Mouse (Mus musculus): ENCODE data around the gene Olfr462.

The Olfr462 gene

DNA sequence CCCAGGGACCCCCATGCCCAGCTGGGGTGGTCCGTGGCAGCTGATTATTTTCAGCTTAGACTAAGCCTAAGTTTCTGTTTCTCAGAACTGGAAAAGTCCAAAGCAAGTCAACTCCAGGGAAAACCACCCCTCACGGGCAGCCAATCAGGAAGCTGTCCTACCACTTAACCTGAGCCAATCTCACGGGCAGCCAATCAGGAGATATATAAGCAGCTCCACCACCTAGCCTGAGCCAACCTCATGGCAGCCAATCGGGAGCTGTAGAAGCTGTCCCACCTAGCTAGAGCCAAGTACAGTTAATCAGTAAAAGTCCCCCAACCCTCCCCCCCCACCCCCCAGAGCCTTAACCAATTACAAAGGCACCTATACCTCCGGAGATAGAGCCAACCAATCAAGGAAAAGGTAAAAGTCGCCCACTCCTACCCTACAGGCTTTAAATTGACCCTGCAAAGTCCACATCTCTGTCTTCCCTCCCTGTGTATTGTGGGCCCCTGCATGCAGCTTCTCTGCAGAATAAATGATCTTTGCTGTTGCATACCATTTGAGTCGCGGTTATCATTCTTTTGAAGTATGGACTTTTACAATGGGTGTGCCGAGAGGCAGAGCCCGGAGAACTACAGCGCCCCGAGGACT, 45.0 kb downstream of the Olfr462 start:
- DNase-seq = no peak

DNA sequence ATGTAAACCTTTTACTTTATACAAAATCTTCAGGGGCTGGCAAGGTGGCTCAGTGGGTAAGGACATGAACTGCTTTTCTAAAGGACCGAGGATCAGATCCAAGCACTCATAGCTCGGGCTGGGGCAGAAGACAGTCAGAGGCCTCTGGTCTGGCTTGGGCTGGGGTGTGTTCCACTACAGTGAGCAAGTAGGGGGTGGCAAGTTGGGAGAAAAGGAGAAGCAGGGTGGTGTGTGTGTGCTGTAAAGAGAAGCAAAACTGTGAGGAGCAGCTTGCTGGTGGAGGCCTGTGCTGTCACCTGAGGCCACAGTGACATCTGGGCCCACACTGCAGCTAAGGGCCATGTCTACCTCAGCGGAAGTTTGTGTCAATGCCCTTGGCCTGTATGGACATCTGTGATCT, 50.6 kb downstream of the Olfr462 start:
- no peak for DNase-seq

DNA sequence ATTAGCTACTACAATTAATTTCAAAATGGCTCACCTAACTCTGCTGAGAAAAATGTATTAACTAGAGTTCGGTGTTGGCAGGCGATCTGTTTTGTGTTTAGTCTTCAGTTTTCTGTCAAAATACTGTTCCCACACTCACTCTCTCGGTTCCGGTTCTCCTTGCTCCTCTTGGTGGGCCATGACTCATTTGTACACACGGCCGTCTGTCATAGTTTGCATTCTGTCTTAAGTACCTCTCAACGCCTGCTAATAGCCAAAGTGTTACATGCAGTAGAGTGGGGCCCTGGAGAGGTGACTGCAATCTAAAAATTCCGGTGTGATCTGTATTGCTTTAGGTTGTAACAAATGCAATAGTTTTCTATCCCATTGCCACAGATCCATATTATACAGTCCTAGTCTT, 51.4 kb downstream of the Olfr462 start:
- DNase-seq = no peak
